Mouse (Mus musculus) bone marrow macrophage, adult 2 months (primary cell): Measurements from ENCODE around the gene Trpm3. TPM values are rescaled to one million over a fixed set of nuclear protein-coding genes. Genes with fewer than 3 reads are reported as not detected.

ENCODE experiments used
- H3K27ac ChIP-seq: 2 replicates; pipeline ENCODE4 v1.5.1; 2012; ENCODE audit warnings: low read depth, low read length; ENCODE audit not compliant: insufficient read depth
- H3K4me1 ChIP-seq: 2 replicates; pipeline ENCODE4 v1.6.1; 2012; ENCODE audit warnings: low read length; ENCODE audit not compliant: control insufficient read depth, insufficient read depth
- H3K4me3 ChIP-seq: 2 replicates; pipeline ENCODE4 v1.5.1; 2012; ENCODE audit warnings: mild to moderate bottlenecking, low read length, moderate library complexity; ENCODE audit not compliant: insufficient read depth
- CTCF ChIP-seq: IDR thresholded peaks from 2 replicates; pipeline ENCODE4 v1.5.1; 2012; ENCODE audit warnings: low read depth, mild to moderate bottlenecking, low read length, moderate library complexity
- POLR2A ChIP-seq: IDR thresholded peaks from 2 replicates; pipeline ENCODE4 v1.6.1; 2012; ENCODE audit warnings: mild to moderate bottlenecking, low read depth, low read length, borderline replicate concordance
- polyA plus RNA-seq: library from polyadenylated mRNA; stranded (reverse); fragments of >200 nt; gene quantifications from 2 replicates; pipeline ENCODE4 v1.2.4, GENCODE M21; 2012; ENCODE audit not compliant: missing spikeins, insufficient read depth, insufficient read length

The Trpm3 gene
- polyA plus RNA-seq, 1 experiment: not detected

GRCm38 (mm10) chr19:22179017-22179416 lies 40.2 kb downstream of the Trpm3 start:
- Histone ChIP-seq H3K27ac (no peak overlapping the region), H3K4me3 (no peak overlapping the region), H3K4me1 (no peaks in the 10 kb centered on the region)
- TF ChIP-seq CTCF: no peak
- no peak for TF ChIP-seq POLR2A

DNA sequence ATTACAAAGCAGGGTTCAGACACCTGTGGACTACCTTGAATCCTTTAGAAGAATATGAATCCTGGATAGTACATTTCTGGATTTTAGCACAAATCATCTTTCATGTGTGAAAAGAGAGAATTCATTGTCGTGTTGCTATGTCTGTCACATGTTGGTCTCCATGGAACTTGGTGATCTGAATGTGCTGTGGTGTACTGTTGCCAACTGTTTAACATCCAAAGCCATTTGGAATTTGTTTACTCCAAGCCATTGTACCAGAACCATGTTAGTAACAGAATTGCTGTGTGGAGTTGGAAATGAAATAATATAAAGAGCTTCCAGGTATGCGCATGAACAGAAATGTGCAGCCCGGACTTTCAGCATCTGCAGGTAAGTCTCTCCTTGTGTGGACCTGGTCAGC lies 41.3 kb downstream of the Trpm3 start:
- TF ChIP-seq POLR2A (no peak), CTCF (no peak)
- Histone ChIP-seq H3K4me1 (no peaks in the 10 kb centered on the region), H3K4me3 (no peak overlapping the region), H3K27ac (no peak overlapping the region)

GRCm38 (mm10) chr19:22189716-22190115 lies 50.9 kb downstream of the Trpm3 start:
- Histone ChIP-seq H3K27ac (no peak overlapping the region), H3K4me3 (no peak overlapping the region), H3K4me1 (no peaks in the 10 kb centered on the region)
- TF ChIP-seq CTCF (no peak), POLR2A (no peak)

GRCm38 (mm10) chr19:22222520-22222919 lies 83.7 kb downstream of the Trpm3 start:
- H3K27ac ChIP-seq: no peak overlapping the region
- TF ChIP-seq CTCF: no peak
- no peak for TF ChIP-seq POLR2A
- no peaks in the 10 kb centered on the region for H3K4me1 ChIP-seq
- no peak overlapping the region for H3K4me3 ChIP-seq

- TF ChIP-seq CTCF: no peak
- Histone ChIP-seq H3K4me1 (no peaks in the 10 kb centered on the region), H3K4me3 (no peak overlapping the region), H3K27ac (no peak overlapping the region)
Measured at GRCm38 (mm10) chr19:22234187-22234586, 95.3 kb downstream of the Trpm3 start.

GRCm38 (mm10) chr19:22249076-22249475 lies 110.2 kb downstream of the Trpm3 start:
- Histone ChIP-seq H3K27ac (no peak overlapping the region), H3K4me3 (no peak overlapping the region), H3K4me1 (no peaks in the 10 kb centered on the region)
- TF ChIP-seq CTCF: no peak
- no peak for TF ChIP-seq POLR2A

DNA sequence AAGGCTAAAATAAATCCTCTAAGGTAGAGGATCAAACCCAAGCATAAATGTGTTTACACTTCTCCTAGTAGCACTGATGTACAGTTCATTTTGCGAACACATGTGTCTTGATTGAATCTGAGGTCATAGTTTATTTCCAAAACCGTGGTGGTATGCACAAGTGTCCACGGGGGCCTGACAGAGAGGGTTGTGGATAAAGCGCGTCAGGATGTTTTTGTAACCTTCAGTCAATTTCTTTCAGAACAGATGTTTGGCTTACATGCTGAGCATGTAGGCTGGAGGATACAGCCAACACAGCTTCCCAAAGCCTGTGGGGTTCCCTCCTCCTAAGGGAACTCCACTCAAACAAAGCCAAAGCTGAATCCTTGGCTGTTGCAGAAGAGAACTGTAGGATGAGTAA lies 134.1 kb downstream of the Trpm3 start:
- TF ChIP-seq CTCF: no peak
- TF ChIP-seq POLR2A: no peak
- Histone ChIP-seq H3K27ac (no peak overlapping the region), H3K4me1 (no peaks in the 10 kb centered on the region), H3K4me3 (no peak overlapping the region)

- Histone ChIP-seq H3K4me3 (no peak overlapping the region), H3K4me1 (no peaks in the 10 kb centered on the region), H3K27ac (no peak overlapping the region)
- TF ChIP-seq POLR2A (no peak), CTCF (no peak)
Measured at GRCm38 (mm10) chr19:22284651-22285050, 145.8 kb downstream of the Trpm3 start.

DNA sequence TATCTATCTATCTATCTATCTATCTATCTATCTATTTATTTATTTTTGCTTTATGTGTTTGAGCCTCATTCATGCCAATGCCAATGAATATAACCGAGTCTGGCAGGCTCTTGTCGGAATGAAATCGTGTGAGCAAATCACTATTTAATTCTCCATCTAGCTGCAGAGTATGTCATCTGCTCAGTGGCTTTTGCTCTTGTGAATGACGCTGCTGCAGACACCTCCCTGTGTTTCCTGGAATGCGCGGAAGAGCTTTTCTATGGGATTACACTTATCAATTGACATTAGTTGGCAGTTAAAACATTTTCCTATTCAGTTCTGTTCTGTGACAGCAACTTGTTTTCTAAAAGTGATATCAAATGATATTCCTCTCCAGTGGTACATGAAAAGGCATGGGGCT lies 153.8 kb downstream of the Trpm3 start:
- no peaks in the 10 kb centered on the region for H3K4me1 ChIP-seq
- H3K4me3 ChIP-seq: no peak overlapping the region
- H3K27ac ChIP-seq: no peak overlapping the region
- no peak for TF ChIP-seq POLR2A
- TF ChIP-seq CTCF: no peak

- TF ChIP-seq POLR2A: no peak
- no peak for TF ChIP-seq CTCF
- no peak overlapping the region for H3K27ac ChIP-seq
Measured at GRCm38 (mm10) chr19:22300906-22301305, 162.1 kb downstream of the Trpm3 start.

More at GRCm38 (mm10) chr19:22300906-22301305, 162.1 kb downstream of the Trpm3 start:
- no peak overlapping the region for H3K4me3 ChIP-seq
- H3K4me1 ChIP-seq: no peaks in the 10 kb centered on the region
